Mouse (Mus musculus) kidney, postnatal 0 days (tissue): Measurements from ENCODE around the gene Gm20388. TPM values are rescaled to one million over a fixed set of nuclear protein-coding genes. Genes with fewer than 3 reads are reported as not detected.

Experiments used
- ATAC-seq: fragments of 200-750 bp; cut with Nextera tagmentation; replicated peaks from 2 replicates; pipeline ENCODE4 v1.8.0; 2017; ENCODE audit warnings: low read depth, moderate number of reproducible peaks, moderate TSS enrichment, moderate library complexity; ENCODE audit not compliant: low FRiP score
- DNase-seq: peaks from one replicate; pipeline ENCODE4 v3.0.0-alpha.2; 2016; ENCODE audit warnings: low spot score
- H3K27ac ChIP-seq: fragments of 300-500 bp; sonication (generic); 2 replicates; pipeline ENCODE4 v1.5.1; 2014; ENCODE audit warnings: mild to moderate bottlenecking
- H3K27me3 ChIP-seq: fragments of 300-500 bp; sonication (generic); 2 replicates; pipeline ENCODE4 v1.6.1; 2014; ENCODE audit warnings: low read length, mixed read lengths; ENCODE audit not compliant: insufficient read depth
- H3K36me3 ChIP-seq: fragments of 300-500 bp; sonication (generic); 2 replicates; pipeline ENCODE4 v1.6.1; 2014; ENCODE audit warnings: low read length, mixed read lengths; ENCODE audit not compliant: insufficient read depth
- H3K4me1 ChIP-seq: fragments of 300-500 bp; sonication (generic); replicated peaks from 2 replicates; pipeline ENCODE4 v1.6.1; 2014; ENCODE audit warnings: antibody characterized with exemption, low read length, mixed read lengths; ENCODE audit not compliant: insufficient read depth
- H3K4me2 ChIP-seq: fragments of 300-500 bp; sonication (generic); 2 replicates; pipeline ENCODE4 v1.6.1; 2014; ENCODE audit warnings: mild to moderate bottlenecking, low read length, moderate library complexity, mixed read lengths
- H3K4me3 ChIP-seq: fragments of 300-500 bp; sonication (generic); replicated peaks from 2 replicates; pipeline ENCODE4 v1.5.1; 2014; ENCODE audit warnings: low read depth, low read length
- H3K9ac ChIP-seq: fragments of 300-500 bp; sonication (generic); 2 replicates; pipeline ENCODE4 v1.6.1; 2014; ENCODE audit warnings: low read depth, low read length
- H3K9me3 ChIP-seq: fragments of 300-500 bp; sonication (generic); replicated peaks from 2 replicates; pipeline ENCODE4 v1.6.1; 2016; ENCODE audit warnings: low read length, inconsistent platforms, mixed read lengths
- CTCF ChIP-seq: IDR thresholded peaks from 2 replicates; pipeline ENCODE4 v1.5.1; 2016; ENCODE audit warnings: antibody characterized with exemption, low read depth, mild to moderate bottlenecking, moderate library complexity
- WGBS: fragments of 180-500 bp; shearing (Covaris S2); extraction: QIAGEN DNeasy Blood & Tissue Kit; methylation state at CpG from one replicate; pipeline ENCODE4 v1.1.7; 2014; 5-methylcytosine and 5-hydroxymethylcytosine counted together
- polyA plus RNA-seq: library from polyadenylated mRNA; unstranded; fragments of >200 nt; fragmentation: Nextera tagmentation; extraction: Ambion mirVana; gene quantifications from 2 replicates; pipeline ENCODE4 v1.2.1, GENCODE M21; 2015

Gene Gm20388
- polyA plus RNA-seq, 1 experiment from 2014 or later, result not detected

DNA sequence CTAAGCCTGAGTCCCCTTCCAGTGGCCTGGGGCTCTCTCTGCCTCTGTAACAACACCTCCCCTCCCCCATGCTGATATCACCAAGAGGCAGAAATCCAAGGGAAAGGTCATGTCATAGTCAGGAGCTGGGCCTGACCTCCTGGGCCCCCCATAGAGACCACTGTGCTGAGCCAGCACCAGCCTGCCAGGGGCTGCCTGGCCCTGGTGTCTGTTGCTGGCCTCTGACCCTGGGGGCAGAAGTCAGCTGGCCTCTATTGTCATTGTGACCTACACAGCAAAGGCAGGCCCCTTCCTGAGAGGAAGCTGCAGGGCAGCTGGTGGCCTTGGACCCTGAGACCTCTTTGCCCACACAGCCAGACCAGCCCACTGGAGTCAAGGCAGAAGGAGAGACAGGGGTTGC, 909.3 kb downstream of the Gm20388 start:
- no peak for DNase-seq
- H3K4me1 ChIP-seq, result no peaks in the 10 kb centered on the region
- H3K27me3 ChIP-seq, result no peaks in the 10 kb centered on the region
- no peak overlapping the region for H3K9ac ChIP-seq
- no peak overlapping the region for H3K27ac ChIP-seq
- H3K36me3 ChIP-seq, result no peaks in the 10 kb centered on the region
- H3K4me3 ChIP-seq, result no peak overlapping the region
- no peaks in the 10 kb centered on the region for H3K9me3 ChIP-seq
- TF ChIP-seq CTCF, result no peak
- ATAC-seq, result no peak
- no peak overlapping the region for H3K4me2 ChIP-seq

DNA sequence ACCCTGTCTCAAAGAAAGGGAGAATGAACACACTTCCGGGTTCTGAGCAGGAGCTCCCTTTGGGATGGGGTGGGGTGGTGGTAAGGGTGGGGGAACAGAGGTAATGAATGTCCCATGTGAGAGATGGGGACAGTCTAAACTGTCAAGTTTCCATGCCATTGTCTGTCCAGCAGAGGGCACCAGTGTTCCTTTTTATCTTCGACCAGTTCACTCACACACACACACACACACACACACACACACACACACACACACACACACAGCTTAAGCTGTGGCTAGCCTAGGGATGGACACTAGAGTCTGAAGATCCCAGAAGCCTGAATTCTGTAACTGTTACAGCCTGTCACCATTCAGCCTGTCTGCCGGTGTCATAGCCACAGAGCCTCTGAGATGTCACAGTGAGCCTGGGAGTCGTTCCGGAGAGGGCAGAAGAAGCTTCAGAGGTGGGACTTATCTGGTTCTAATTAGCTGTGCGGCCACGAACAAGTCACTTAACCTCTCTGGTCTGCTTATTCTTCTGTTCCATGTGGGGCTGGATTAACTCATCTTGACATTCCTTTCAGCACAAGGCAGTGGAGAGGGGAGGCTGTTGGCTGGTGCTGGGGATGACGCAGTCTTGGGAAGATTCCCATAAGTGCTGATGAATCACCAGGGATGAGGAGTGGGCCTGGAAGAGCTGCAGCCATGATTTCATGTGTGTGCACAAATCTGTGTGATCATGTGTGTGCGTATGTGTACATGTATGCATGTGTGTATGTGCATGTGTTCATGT, 910.9 kb downstream of the Gm20388 start:
- Histone ChIP-seq H3K9ac (no peak overlapping the region), H3K4me2 (no peak overlapping the region), H3K27ac (no peak overlapping the region), H3K9me3 (no peaks in the 10 kb centered on the region), H3K4me1 (no peaks in the 10 kb centered on the region), H3K36me3 (no peaks in the 10 kb centered on the region), H3K27me3 (no peaks in the 10 kb centered on the region), H3K4me3 (no peak overlapping the region)
- peak; percentile 82 for TF ChIP-seq CTCF
- 35% methylated on average over 9 of the region's 9 CpGs for WGBS
- ATAC-seq (0 out of 2 replicates have a peak, but pooled peaks have one; percentile 20), DNase-seq (peak; percentile 77)

DNA sequence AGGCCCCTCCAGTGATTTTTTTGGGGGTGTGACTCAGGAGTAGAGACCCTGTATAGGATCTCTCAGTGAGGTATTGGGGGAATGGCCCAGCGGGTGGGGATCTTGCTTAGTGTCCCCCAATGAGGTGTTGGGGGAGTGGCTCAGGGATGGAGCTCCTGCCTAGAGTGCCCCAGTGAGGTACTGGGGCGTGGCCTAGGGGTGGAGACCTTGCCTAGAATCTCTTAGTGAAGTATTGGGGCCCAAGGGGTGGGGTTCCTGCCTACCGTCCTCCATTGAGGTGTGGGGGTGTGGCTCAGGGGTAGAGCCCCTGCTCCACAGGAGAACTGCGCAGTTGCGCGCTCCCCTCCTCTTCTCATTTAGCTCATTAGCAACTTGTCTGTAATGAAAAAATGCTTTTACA, 912.7 kb downstream of the Gm20388 start:
- no peak overlapping the region for H3K9ac ChIP-seq
- no peaks in the 10 kb centered on the region for H3K9me3 ChIP-seq
- no peaks in the 10 kb centered on the region for H3K36me3 ChIP-seq
- WGBS, result 72% methylated on average over 6 of the region's 6 CpGs
- no peaks in the 10 kb centered on the region for H3K27me3 ChIP-seq
- no peak for DNase-seq
- H3K4me2 ChIP-seq, result no peak overlapping the region
- H3K27ac ChIP-seq, result no peak overlapping the region
- no peak overlapping the region for H3K4me3 ChIP-seq
- TF ChIP-seq CTCF, result no peak
- no peaks in the 10 kb centered on the region for H3K4me1 ChIP-seq
- no peak for ATAC-seq

DNA sequence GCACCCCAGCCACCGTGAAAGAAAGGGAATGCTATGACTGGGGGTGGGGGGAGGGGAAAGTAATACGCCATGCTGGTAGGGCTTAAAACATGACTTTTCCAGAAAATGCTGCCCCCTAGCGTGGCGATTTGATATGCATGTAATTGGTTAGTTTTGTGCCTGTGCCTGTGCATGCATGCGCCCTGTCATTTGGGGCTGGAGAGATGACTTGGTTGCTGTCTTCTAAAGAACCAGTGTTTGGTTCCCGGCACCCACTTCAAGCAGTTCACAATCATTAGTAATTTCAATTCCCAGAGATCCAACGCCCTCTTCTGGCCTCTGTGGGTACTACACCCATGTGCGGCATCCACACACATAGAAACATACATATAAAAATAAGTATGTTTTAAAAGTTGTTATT, 913.2 kb downstream of the Gm20388 start:
- ATAC-seq (no peak), DNase-seq (no peak)
- H3K9me3 ChIP-seq, result no peaks in the 10 kb centered on the region
- 65% methylated on average over 8 of the region's 8 CpGs for WGBS
- no peak overlapping the region for H3K4me3 ChIP-seq
- H3K4me1 ChIP-seq, result no peaks in the 10 kb centered on the region
- no peaks in the 10 kb centered on the region for H3K36me3 ChIP-seq
- H3K27me3 ChIP-seq, result peaks cover 3% of the 10 kb centered on the region; the same call in 1 of the 2 replicates
- no peak overlapping the region for H3K9ac ChIP-seq
- peak; percentile 22; the same call in 1 of the 2 replicates for TF ChIP-seq CTCF
- no peak overlapping the region for H3K4me2 ChIP-seq
- H3K27ac ChIP-seq, result no peak overlapping the region

DNA sequence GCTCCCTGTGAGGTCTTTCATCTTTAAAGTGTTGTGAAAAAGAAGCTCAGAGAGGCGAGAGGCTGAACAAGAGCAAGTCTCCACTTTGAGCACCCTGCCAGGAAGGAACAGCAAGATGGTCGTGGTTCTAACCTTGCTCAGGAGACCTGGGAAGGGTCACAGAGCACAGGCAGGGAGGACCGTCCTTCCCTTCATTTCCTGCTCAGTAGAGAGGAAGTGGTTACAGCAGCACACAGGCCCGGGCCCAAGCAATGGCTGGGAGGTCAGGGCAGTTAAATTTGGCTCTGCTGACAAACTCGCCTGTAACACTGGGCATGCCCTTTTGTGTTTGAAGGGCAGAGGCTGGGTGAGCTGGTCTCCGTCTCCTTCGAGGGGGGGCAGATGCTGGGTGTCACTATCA, 914.0 kb downstream of the Gm20388 start:
- no peak for ATAC-seq
- H3K9ac ChIP-seq, result no peak overlapping the region
- no peak for DNase-seq
- WGBS, result 39% methylated on average over 7 of the region's 7 CpGs
- no peak overlapping the region for H3K4me2 ChIP-seq
- no peaks in the 10 kb centered on the region for H3K4me1 ChIP-seq
- H3K9me3 ChIP-seq, result no peaks in the 10 kb centered on the region
- no peak for TF ChIP-seq CTCF
- H3K27me3 ChIP-seq, result peaks cover 3% of the 10 kb centered on the region; the same call in 1 of the 2 replicates
- no peak overlapping the region for H3K27ac ChIP-seq
- no peaks in the 10 kb centered on the region for H3K36me3 ChIP-seq
- no peak overlapping the region for H3K4me3 ChIP-seq

DNA sequence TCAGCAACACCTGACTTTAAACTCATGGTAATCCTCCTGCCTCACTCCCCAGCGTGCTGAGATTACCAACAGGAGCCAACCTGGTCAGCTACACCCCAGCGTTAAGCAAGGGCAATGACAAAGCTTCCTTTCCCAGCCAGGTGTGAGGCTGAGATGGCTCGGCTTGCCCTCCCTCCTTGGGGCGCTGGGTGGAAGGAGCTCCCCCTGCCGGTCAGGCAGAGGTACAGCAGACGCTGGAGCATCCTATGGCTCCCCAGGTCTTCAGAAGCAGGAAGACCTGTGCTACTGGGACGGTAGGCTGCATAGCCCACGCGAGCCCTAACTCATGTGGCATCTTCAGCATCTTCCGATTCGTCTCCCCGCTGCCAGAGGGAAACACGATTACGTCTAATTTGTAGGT, 917.6 kb downstream of the Gm20388 start:
- H3K4me2 ChIP-seq, result no peak overlapping the region
- no peak overlapping the region for H3K9ac ChIP-seq
- peak; percentile 93 for TF ChIP-seq CTCF
- no peak overlapping the region for H3K4me3 ChIP-seq
- DNase-seq, result peak; percentile 54
- 12% methylated on average over 14 of the region's 14 CpGs for WGBS
- H3K4me1 ChIP-seq, result no peaks in the 10 kb centered on the region
- H3K27ac ChIP-seq, result no peak overlapping the region
- no peaks in the 10 kb centered on the region for H3K9me3 ChIP-seq
- no peaks in the 10 kb centered on the region for H3K36me3 ChIP-seq
- peaks cover 6% of the 10 kb centered on the region; the same call in 1 of the 2 replicates for H3K27me3 ChIP-seq
- ATAC-seq, result 0 out of 2 replicates have a peak, but pooled peaks have one; percentile 18
